Mouse (Mus musculus): ENCODE data around the gene Ace2.

Ace2 gene

GRCm38 (mm10) chrX:164139032-164139431 is at the start of gene Ace2:
Ace2 (plus strand) TSS chrX:164139332.
- no peak for DNase-seq (ENCODE audit: low spot score)

GRCm38 (mm10) chrX:164089916-164090315 is 49.2 kb upstream of the Ace2 start:
- DNase-seq (ENCODE audit: low spot score), result no peak

GRCm38 (mm10) chrX:164092300-164093169 is 46.6 kb upstream of the Ace2 start:
- no peak for DNase-seq (ENCODE audit: low spot score)

- no peak for DNase-seq (ENCODE audit: low spot score)
Observed at GRCm38 (mm10) chrX:164093435-164093834, 45.7 kb upstream of the Ace2 start.

- DNase-seq (ENCODE audit: low spot score), result no peak
Observed at GRCm38 (mm10) chrX:164095838-164096237, 43.3 kb upstream of the Ace2 start.

- no peak for DNase-seq (ENCODE audit: low spot score)
Observed at GRCm38 (mm10) chrX:164101483-164101882, 37.6 kb upstream of the Ace2 start.

GRCm38 (mm10) chrX:164102198-164102597 is 36.9 kb upstream of the Ace2 start:
- no peak for DNase-seq (ENCODE audit: low spot score)

- no peak for DNase-seq (ENCODE audit: low spot score)
Observed at GRCm38 (mm10) chrX:164102656-164103055, 36.5 kb upstream of the Ace2 start.

- no peak for DNase-seq (ENCODE audit: low spot score)
Observed at GRCm38 (mm10) chrX:164111146-164111545, 28.0 kb upstream of the Ace2 start.

GRCm38 (mm10) chrX:164113744-164114143 is 25.4 kb upstream of the Ace2 start:
- DNase-seq (ENCODE audit: low spot score), result no peak

GRCm38 (mm10) chrX:164123942-164124341 is 15.2 kb upstream of the Ace2 start:
- no peak for DNase-seq (ENCODE audit: low spot score)

GRCm38 (mm10) chrX:164133531-164133930 is 5.6 kb upstream of the Ace2 start:
- no peak for DNase-seq (ENCODE audit: low spot score)

GRCm38 (mm10) chrX:164135304-164135818 is 3.8 kb upstream of the Ace2 start:
- DNase-seq (ENCODE audit: low spot score), result no peak

GRCm38 (mm10) chrX:164145463-164146250 is 6.5 kb downstream of the Ace2 start:
- DNase-seq (ENCODE audit: low spot score), result no peak

GRCm38 (mm10) chrX:164152703-164153102 is 13.6 kb downstream of the Ace2 start:
- no peak for DNase-seq (ENCODE audit: low spot score)

- DNase-seq (ENCODE audit: low spot score), result no peak
Observed at GRCm38 (mm10) chrX:164153606-164154005, 14.5 kb downstream of the Ace2 start.

- DNase-seq (ENCODE audit: low spot score), result no peak
Observed at GRCm38 (mm10) chrX:164154594-164154993, 15.5 kb downstream of the Ace2 start.

GRCm38 (mm10) chrX:164164681-164165080 is 25.5 kb downstream of the Ace2 start:
- no peak for DNase-seq (ENCODE audit: low spot score)

GRCm38 (mm10) chrX:164171034-164171433 is 31.9 kb downstream of the Ace2 start:
- no peak for DNase-seq (ENCODE audit: low spot score)

GRCm38 (mm10) chrX:164173880-164174279 is 34.7 kb downstream of the Ace2 start:
- no peak for DNase-seq (ENCODE audit: low spot score)

- no peak for DNase-seq (ENCODE audit: low spot score)
Observed at GRCm38 (mm10) chrX:164175311-164175710, 36.2 kb downstream of the Ace2 start.

GRCm38 (mm10) chrX:164175780-164176179 is 36.6 kb downstream of the Ace2 start:
- no peak for DNase-seq (ENCODE audit: low spot score)

GRCm38 (mm10) chrX:164178856-164179255 is 39.7 kb downstream of the Ace2 start:
- no peak for DNase-seq (ENCODE audit: low spot score)

Measured in ovary, adult 18-20 months (tissue).